Mouse (Mus musculus) brain, embryonic 14.5 days (tissue): ENCODE results near the gene Gm7298. TPM values are rescaled to one million over a fixed set of nuclear protein-coding genes. Genes with fewer than 3 reads are reported as not detected.
"Not testable (repeated sequence)": the region's sequence is repeated elsewhere in the genome, so short reads cannot be mapped to it uniquely, and the experiment has no call there.

ENCODE experiments used
- DNase-seq: peaks from one replicate; pipeline ENCODE4 v3.0.0-alpha.2; 2011; ENCODE audit warnings: low read depth
- CTCF ChIP-seq: fragments of 200-500 bp; IDR thresholded peaks from 2 replicates; pipeline ENCODE4 v1.5.1; 2012; ENCODE audit warnings: inconsistent platforms, mild to moderate bottlenecking, moderate library complexity, borderline replicate concordance; ENCODE audit not compliant: insufficient read depth, insufficient read length; ENCODE audit errors: extremely low read depth
- POLR2A ChIP-seq: fragments of 200-500 bp; IDR thresholded peaks from 2 replicates; pipeline ENCODE4 v1.6.1; 2012; ENCODE audit warnings: mild to moderate bottlenecking, inconsistent platforms, borderline replicate concordance; ENCODE audit not compliant: poor library complexity, insufficient read depth, insufficient read length, severe bottlenecking; ENCODE audit errors: extremely low read depth
- polyA plus RNA-seq: library from polyadenylated mRNA; depleted of rRNA; stranded (reverse); fragments of >200 nt; gene quantifications from 2 replicates; pipeline ENCODE4 v1.2.3, GENCODE M21; 2012; rRNA removed

The Gm7298 gene
- polyA plus RNA-seq: not detected in 2 replicates

DNA sequence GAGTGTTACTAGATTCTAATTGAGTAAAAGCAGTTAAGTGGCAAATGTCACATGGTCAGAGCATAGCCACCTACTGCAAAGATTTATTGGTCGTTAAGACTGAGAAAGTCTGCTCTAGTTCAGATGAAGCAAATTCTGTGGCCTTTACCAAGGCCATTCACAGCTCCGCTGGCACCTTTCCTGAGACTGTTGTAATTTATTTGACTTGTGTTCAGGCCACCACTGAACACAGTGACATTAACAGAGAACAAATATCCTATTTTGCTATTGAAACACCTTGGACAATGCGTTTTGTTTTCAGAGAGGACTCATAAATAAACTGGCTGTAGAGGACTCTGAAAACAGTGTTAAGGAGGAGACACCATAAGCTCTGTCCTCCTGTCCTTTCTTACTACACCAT is at the start of gene Gm7298:
Gene Gm7298, plus strand, starts transcription at position 301 of the 400 bp plus-strand sequence.
- TF ChIP-seq CTCF (no peak), POLR2A (no peak)
- no peak for DNase-seq

GRCm38 (mm10) chr6:121828034-121828433 is 95.3 kb downstream of the Gm7298 start:
- no peak for DNase-seq
- TF ChIP-seq POLR2A (no peak), CTCF (no peak)

GRCm38 (mm10) chr6:121836361-121836760 is 103.6 kb downstream of the Gm7298 start:
- DNase-seq: no peak
- TF ChIP-seq POLR2A: no peak
- no peak for TF ChIP-seq CTCF

DNA sequence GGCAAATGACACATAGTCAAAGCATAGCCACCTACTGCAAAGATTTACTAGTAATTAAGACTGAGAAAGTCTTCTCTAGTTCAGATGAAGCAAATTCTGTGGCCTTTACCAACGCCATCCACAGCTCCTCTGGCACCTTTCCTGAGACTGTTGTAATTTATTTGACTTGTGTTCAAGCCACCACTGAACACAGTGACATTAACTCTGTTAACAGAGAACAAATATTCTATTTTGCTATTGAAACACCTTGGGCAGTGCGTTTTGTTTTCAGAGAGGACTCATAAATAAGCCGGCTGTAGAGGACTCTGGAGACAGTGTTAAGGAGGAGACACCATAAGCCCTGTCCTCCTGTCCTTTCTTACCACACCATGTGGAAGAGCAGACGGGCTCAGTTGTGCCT is 105.5 kb downstream of the Gm7298 start, which contains the start of gene Mug1:
Gene Mug1, plus strand, starts transcription at position 271 of the 400 bp plus-strand sequence.
- DNase-seq: not testable (repeated sequence)

Other genes with a start within 250 kb of the Gm7298 start
- gene A2m, start 97.6 kb upstream of the Gm7298 start, polyA plus RNA-seq: 4.2 and 9.3 TPM in 2 replicates
- 0.01 TPM in 1 of 2 replicates, not detected in the other for gene Mug1, start 105.6 kb downstream of the Gm7298 start, polyA plus RNA-seq